In the genomic region with DNA sequence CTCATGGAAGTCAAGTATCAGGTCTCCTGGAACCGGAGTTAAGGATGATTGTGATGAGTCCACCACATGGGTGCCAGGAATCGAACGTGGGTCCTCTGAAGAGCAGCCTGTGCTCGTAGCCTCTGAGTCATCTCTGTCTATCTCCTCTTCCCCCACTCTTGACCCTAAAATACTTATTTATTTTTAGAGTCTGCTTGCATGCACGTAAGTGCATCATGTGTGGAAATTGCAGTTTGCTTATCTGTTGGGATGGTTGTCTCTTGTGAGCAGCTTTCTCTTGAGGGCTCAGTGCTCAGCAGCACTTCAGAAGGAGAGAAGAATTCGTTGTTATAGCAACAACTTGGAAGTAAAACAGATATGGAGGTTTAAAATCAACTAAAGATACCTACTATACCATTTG, we compare ENCODE assay signal across 23 mouse cellular contexts. TPM values are rescaled to one million over a fixed set of nuclear protein-coding genes. Genes with fewer than 3 reads are reported as not detected.
A peak's percentile ranks its signal among the peaks of the same experiment; 100 is the strongest.
DNase-seq lines count a peak whose midpoint lies in the region; ATAC-seq lines count a peak whose summit lies in the region.
"Had no signal": no experiment of that assay in that cellular context is flagged by ENCODE, and none has a peak within 500 bp of the region (broad histone marks: within the 10 kb centered on the region; RNA-seq: fewer than 3 reads in every experiment).

No protein-coding gene starts in this region.

- no peaks in the 10 kb centered on the region for H3K9me3 ChIP-seq in heart, embryonic 11.5 days (replicated peaks; ENCODE audit: control insufficient read depth, low read length)
- no peaks in the 10 kb centered on the region for H3K9me3 ChIP-seq in heart, embryonic 10.5 days
- no peaks in the 10 kb centered on the region for H3K9me3 ChIP-seq in heart, embryonic 16.5 days (replicated peaks; ENCODE audit: control insufficient read depth, low read length)
- no peaks in the 10 kb centered on the region for H3K9me3 ChIP-seq in midbrain, embryonic 10.5 days (replicated peaks)
- H3K9me3 ChIP-seq: embryonic facial prominence, embryonic 13.5 days; forebrain, embryonic 12.5 days; hindbrain, embryonic 15.5 days had no signal

- no peaks in the 10 kb centered on the region for H3K27me3 ChIP-seq in heart, embryonic 11.5 days (ENCODE audit: control insufficient read depth, insufficient read depth, low read length)
- H3K27me3 ChIP-seq in heart, embryonic 10.5 days (ENCODE audit: insufficient read depth, poor library complexity, severe bottlenecking) = no peaks in the 10 kb centered on the region
- no peaks in the 10 kb centered on the region for H3K27me3 ChIP-seq in heart, embryonic 16.5 days (ENCODE audit: control insufficient read depth, insufficient read depth, low read length)
- no peaks in the 10 kb centered on the region for H3K27me3 ChIP-seq in midbrain, embryonic 10.5 days (ENCODE audit: low read depth, poor library complexity, severe bottlenecking)
- H3K27me3 ChIP-seq: embryonic facial prominence, embryonic 13.5 days; forebrain, embryonic 12.5 days; hindbrain, embryonic 15.5 days; Patski had no signal

- no peak for DNase-seq in frontal cortex, postnatal 36 days (ENCODE audit: low spot score in 2 of 2)
- DNase-seq in heart, embryonic 10.5 days (ENCODE audit: low spot score) = no peak
- no peak for DNase-seq in heart, adult 9 months (ENCODE audit: low spot score in 2 of 2)
- DNase-seq in midbrain, embryonic 10.5 days (ENCODE audit: low spot score) = no peak
- DNase-seq: adrenal gland, postnatal 14 days; B cell, adult 2 months; cerebellum, adult 18-20 months; cerebellum, adult 9-11 months; cerebellum, postnatal 36 days; kidney, adult 2 months had no signal

- H3K4me1 ChIP-seq in heart, embryonic 11.5 days (ENCODE audit: control insufficient read depth, insufficient read depth, low read length) = peaks cover 63% of the 10 kb centered on the region
- H3K4me1 ChIP-seq in heart, embryonic 10.5 days = peaks cover 71% of the 10 kb centered on the region
- peaks cover 51% of the 10 kb centered on the region for H3K4me1 ChIP-seq in heart, embryonic 16.5 days (ENCODE audit: control insufficient read depth, insufficient read depth, low read length)
- H3K4me1 ChIP-seq in midbrain, embryonic 10.5 days = peaks cover 18% of the 10 kb centered on the region

- 0 out of 2 replicates have a peak, but pooled peaks have one; percentile 31 for ATAC-seq in frontal cortex, adult (ENCODE audit: low TSS enrichment)
- ATAC-seq in heart, embryonic 11.5 days (replicated peaks; ENCODE audit: insufficient number of reproducible peaks, low FRiP score, low TSS enrichment) = no peak
- ATAC-seq in heart, embryonic 16.5 days (replicated peaks; ENCODE audit: extremely low read depth, insufficient read depth, low FRiP score) = no peak
- ATAC-seq: activated CD4-positive, CD25-positive, alpha-beta regulatory T cell, adult 4 months; CD4-positive, CD25-positive, alpha-beta regulatory T cell, adult 4 months; forebrain, embryonic 16.5 days; intestine, embryonic 16.5 days; Patski had no signal

- H3K27ac ChIP-seq in heart, embryonic 11.5 days (ENCODE audit: low read depth, low read length) = peak overlapping the region; percentile 50; the same call in 1 of the 2 replicates
- no peak overlapping the region for H3K27ac ChIP-seq in heart, embryonic 10.5 days
- H3K27ac ChIP-seq in heart, embryonic 16.5 days (ENCODE audit: low read length) = peak overlapping the region; percentile 17
- no peak overlapping the region for H3K27ac ChIP-seq in midbrain, embryonic 10.5 days (replicated peaks)
- H3K27ac ChIP-seq: embryonic facial prominence, embryonic 13.5 days; forebrain, embryonic 12.5 days; hindbrain, embryonic 15.5 days had no signal

- no peak overlapping the region for H3K4me2 ChIP-seq in heart, embryonic 11.5 days
- H3K4me2 ChIP-seq in heart, embryonic 16.5 days (ENCODE audit: low read depth, low read length) = no peak overlapping the region
- H3K4me2 ChIP-seq: embryonic facial prominence, embryonic 13.5 days; forebrain, embryonic 12.5 days; hindbrain, embryonic 15.5 days had no signal

- no peak overlapping the region for H3K9ac ChIP-seq in heart, embryonic 11.5 days (ENCODE audit: low read depth, low read length)
- no peak overlapping the region for H3K9ac ChIP-seq in heart, embryonic 16.5 days (ENCODE audit: low read length)
- H3K9ac ChIP-seq: embryonic facial prominence, embryonic 13.5 days; forebrain, embryonic 12.5 days; hindbrain, embryonic 15.5 days had no signal

- no peak overlapping the region for H3K4me3 ChIP-seq in heart, embryonic 11.5 days (ENCODE audit: low read depth, low read length)
- no peak overlapping the region for H3K4me3 ChIP-seq in heart, embryonic 10.5 days
- no peak overlapping the region for H3K4me3 ChIP-seq in heart, embryonic 16.5 days (ENCODE audit: low read length)
- no peak overlapping the region for H3K4me3 ChIP-seq in midbrain, embryonic 10.5 days
- H3K4me3 ChIP-seq: embryonic facial prominence, embryonic 13.5 days; forebrain, embryonic 12.5 days; hindbrain, embryonic 15.5 days had no signal

- 58% methylated on average over 6 of the region's 6 CpGs for whole genome bisulfite sequencing in heart, embryonic 11.5 days (ENCODE audit: insufficient replicate concordance)
- WGBS in heart, embryonic 10.5 days = 60% methylated on average over 6 of the region's 6 CpGs
- 52% methylated on average over 6 of the region's 6 CpGs for WGBS in heart, embryonic 16.5 days
- WGBS in midbrain, embryonic 10.5 days = 94% methylated on average over 6 of the region's 6 CpGs

- peaks cover 8% of the 10 kb centered on the region for H3K36me3 ChIP-seq in heart, embryonic 11.5 days (ENCODE audit: control insufficient read depth, insufficient read depth, low read length)
- peaks cover 21% of the 10 kb centered on the region for H3K36me3 ChIP-seq in heart, embryonic 10.5 days
- H3K36me3 ChIP-seq in heart, embryonic 16.5 days (ENCODE audit: control insufficient read depth, insufficient read depth) = peaks cover 13% of the 10 kb centered on the region
- H3K36me3 ChIP-seq in midbrain, embryonic 10.5 days = peaks cover 34% of the 10 kb centered on the region

RNA-seq across cellular contexts. Expression of a gene that starts 9.4 kb away (rescaled TPM):
- polyA plus RNA-seq in heart, embryonic 11.5 days (2014; fragmentation: Nextera tagmentation; extraction: Ambion mirVana) = 64.2 and 64.9 TPM in 2 replicates
- polyA plus RNA-seq in heart, embryonic 10.5 days (2016; fragmentation: Nextera tagmentation; extraction: Ambion mirVana) = 55.0 and 60.0 TPM in 2 replicates
- 51.5 and 54.6 TPM in 2 replicates for polyA plus RNA-seq in heart, embryonic 16.5 days (2015; fragmentation: Nextera tagmentation; extraction: Ambion mirVana)
- polyA plus RNA-seq in midbrain, embryonic 10.5 days (2016; fragmentation: Nextera tagmentation; extraction: Ambion mirVana) = 39.2 and 40.8 TPM in 2 replicates

RNA-seq across cellular contexts. Expression of a gene that starts 37.5 kb away (rescaled TPM):
- polyA plus RNA-seq in heart, embryonic 11.5 days (2014; fragmentation: Nextera tagmentation; extraction: Ambion mirVana) = 0.08 and 0.17 TPM in 2 replicates
- polyA plus RNA-seq in heart, embryonic 10.5 days (2016; fragmentation: Nextera tagmentation; extraction: Ambion mirVana) = 0.11 and 0.13 TPM in 2 replicates
- polyA plus RNA-seq in heart, embryonic 16.5 days (2015; fragmentation: Nextera tagmentation; extraction: Ambion mirVana) = 0.09 and 0.11 TPM in 2 replicates
- polyA plus RNA-seq in midbrain, embryonic 10.5 days (2016; fragmentation: Nextera tagmentation; extraction: Ambion mirVana) = 0.25 and 0.56 TPM in 2 replicates
- polyA plus RNA-seq: heart, embryonic 14.5 days; kidney, embryonic 16.5 days had no signal

Comparison
In these comparisons a context has a peak if more than half of its experiments do, and no peak if none do; other contexts are left out.
1. H3K27ac ChIP-seq: peak in heart, embryonic 11.5 days (single experiment) and heart, embryonic 16.5 days (single experiment); none in heart, embryonic 10.5 days (single experiment) and midbrain, embryonic 10.5 days (single experiment).